Mouse (Mus musculus) embryonic facial prominence, embryonic 13.5 days (tissue): ENCODE results near the gene Nt5dc3. TPM values are rescaled to one million over a fixed set of nuclear protein-coding genes. Genes with fewer than 3 reads are reported as not detected.

Experiments
- ATAC-seq: fragments of 200-750 bp; cut with Nextera tagmentation; 2 replicates; pipeline ENCODE4 v1.8.0; 2017; ENCODE audit warnings: low read depth; ENCODE audit not compliant: insufficient number of reproducible peaks, insufficient read depth, low FRiP score, low TSS enrichment
- H3K27ac ChIP-seq: fragments of 300-500 bp; sonication (generic); 2 replicates; pipeline ENCODE4 v1.5.1; 2015; ENCODE audit warnings: moderate library complexity, mild to moderate bottlenecking, inconsistent platforms
- H3K27me3 ChIP-seq: fragments of 300-500 bp; sonication (generic); 2 replicates; pipeline ENCODE4 v1.6.1; 2015; ENCODE audit warnings: mild to moderate bottlenecking, inconsistent platforms
- H3K36me3 ChIP-seq: fragments of 300-500 bp; sonication (generic); 2 replicates; pipeline ENCODE4 v1.6.1; 2015; ENCODE audit warnings: mild to moderate bottlenecking, inconsistent platforms
- H3K4me1 ChIP-seq: fragments of 300-500 bp; sonication (generic); 2 replicates; pipeline ENCODE4 v1.6.1; 2015; ENCODE audit warnings: inconsistent platforms
- H3K4me2 ChIP-seq: fragments of 300-500 bp; sonication (generic); 2 replicates; pipeline ENCODE4 v1.6.1; 2015; ENCODE audit warnings: moderate library complexity, mild to moderate bottlenecking, inconsistent platforms
- H3K4me3 ChIP-seq: fragments of 300-500 bp; sonication (generic); 2 replicates; pipeline ENCODE4 v1.5.1; 2015; ENCODE audit warnings: mild to moderate bottlenecking, inconsistent platforms
- H3K9ac ChIP-seq: fragments of 300-500 bp; sonication (generic); 2 replicates; pipeline ENCODE4 v1.6.1; 2015; ENCODE audit warnings: mild to moderate bottlenecking, inconsistent platforms
- H3K9me3 ChIP-seq: fragments of 300-500 bp; sonication (generic); 2 replicates; pipeline ENCODE4 v1.6.1; 2016; ENCODE audit warnings: inconsistent platforms
- WGBS: fragments of 180-500 bp; shearing (Covaris S2); methylation state at CpG from one replicate; pipeline ENCODE4 v1.1.7; 2015; ENCODE audit warnings: mixed read lengths; 5-methylcytosine and 5-hydroxymethylcytosine counted together
- polyA plus RNA-seq: library from polyadenylated mRNA; unstranded; fragments of >200 nt; fragmentation: Nextera tagmentation; extraction: Ambion mirVana; gene quantifications from 2 replicates; pipeline ENCODE4 v1.2.1, GENCODE M21; 2015

The Nt5dc3 gene
- polyA plus RNA-seq, 1 experiment from 2014 or later = 1.3 TPM

DNA sequence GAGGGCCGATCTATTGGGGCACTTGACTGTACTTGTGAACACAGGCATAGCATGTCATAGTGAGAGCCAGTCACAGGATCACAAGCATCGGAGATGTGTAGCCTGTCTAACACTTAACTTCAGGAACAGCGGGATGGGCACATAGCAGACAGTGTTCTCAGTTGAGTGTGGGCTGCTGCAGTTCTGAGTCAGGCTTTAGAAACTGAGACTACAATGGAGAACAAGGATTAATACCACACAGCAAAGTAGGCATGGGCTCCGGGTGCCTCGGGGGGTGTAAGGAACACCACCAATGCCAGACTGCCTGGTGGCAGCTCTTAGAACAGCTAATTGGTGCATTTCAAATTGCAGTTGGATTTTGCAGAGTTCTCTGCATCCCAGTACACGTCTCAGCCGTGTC is 42.2 kb downstream of the Nt5dc3 start:
- H3K4me3 ChIP-seq = no peak overlapping the region
- H3K9me3 ChIP-seq = no peaks in the 10 kb centered on the region
- no peak overlapping the region for H3K27ac ChIP-seq
- no peaks in the 10 kb centered on the region for H3K27me3 ChIP-seq
- H3K36me3 ChIP-seq = no peaks in the 10 kb centered on the region
- H3K9ac ChIP-seq = no peak overlapping the region
- ATAC-seq = no peak
- WGBS = 85% methylated on average over 7 of the region's 7 CpGs
- no peak overlapping the region for H3K4me2 ChIP-seq
- H3K4me1 ChIP-seq = peaks cover 21% of the 10 kb centered on the region

- ATAC-seq = no peak
- Histone ChIP-seq H3K27ac (no peak overlapping the region), H3K9me3 (no peaks in the 10 kb centered on the region), H3K4me1 (peaks cover 22% of the 10 kb centered on the region), H3K4me2 (no peak overlapping the region), H3K9ac (no peak overlapping the region), H3K36me3 (peaks cover 6% of the 10 kb centered on the region), H3K27me3 (no peaks in the 10 kb centered on the region), H3K4me3 (no peak overlapping the region)
- WGBS = 68% methylated on average over 6 of the region's 6 CpGs
Measured at GRCm38 (mm10) chr10:86824093-86824492, 45.3 kb downstream of the Nt5dc3 start.

GRCm38 (mm10) chr10:86824871-86825270 is 46.1 kb downstream of the Nt5dc3 start:
- Histone ChIP-seq H3K4me1 (peaks cover 15% of the 10 kb centered on the region), H3K4me3 (no peak overlapping the region), H3K4me2 (no peak overlapping the region), H3K9me3 (no peaks in the 10 kb centered on the region), H3K36me3 (peaks cover 12% of the 10 kb centered on the region), H3K27me3 (no peaks in the 10 kb centered on the region), H3K9ac (no peak overlapping the region), H3K27ac (no peak overlapping the region)
- ATAC-seq = no peak
- 33% methylated on average over 14 of the region's 14 CpGs for WGBS

DNA sequence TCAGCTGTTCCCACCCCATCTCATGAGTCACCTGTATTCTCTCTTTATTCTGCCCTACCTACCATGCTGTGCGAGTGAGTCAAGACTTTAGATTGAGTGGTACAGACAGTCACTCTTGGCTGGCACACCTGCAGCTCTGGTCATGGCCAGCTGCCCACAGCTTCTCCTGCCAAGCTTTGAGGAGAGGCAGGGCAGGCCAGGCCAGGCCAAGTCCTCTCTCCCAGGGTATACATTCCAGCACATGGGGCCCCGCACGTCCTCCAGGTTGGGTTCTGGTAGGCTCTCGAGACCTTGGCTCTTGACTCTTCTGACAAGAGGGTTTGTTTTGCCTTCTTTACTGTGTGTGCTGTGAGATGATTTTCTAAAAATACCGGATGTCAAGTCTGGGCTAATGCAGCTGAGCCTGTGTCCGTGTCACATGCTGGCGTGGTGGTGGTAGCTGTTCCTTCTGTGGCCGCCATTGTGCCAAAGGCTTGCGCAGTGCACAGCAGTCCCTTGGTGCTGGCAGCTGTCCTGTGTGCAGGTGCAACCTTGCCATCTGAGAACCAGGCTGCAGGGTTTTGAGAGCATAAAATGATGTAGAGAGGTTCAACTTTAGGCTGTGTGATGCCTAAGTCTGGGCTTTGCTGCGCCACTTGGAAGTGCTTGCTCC is 47.2 kb downstream of the Nt5dc3 start:
- ATAC-seq = no peak
- Histone ChIP-seq H3K4me1 (peaks cover 8% of the 10 kb centered on the region; the same call in 1 of the 2 replicates), H3K36me3 (peaks cover 12% of the 10 kb centered on the region), H3K9ac (no peak overlapping the region), H3K27me3 (no peaks in the 10 kb centered on the region), H3K4me2 (no peak overlapping the region), H3K27ac (no peak overlapping the region), H3K4me3 (no peak overlapping the region), H3K9me3 (no peaks in the 10 kb centered on the region)
- WGBS = 84% methylated on average over 10 of the region's 10 CpGs

- Histone ChIP-seq H3K36me3 (peaks cover 12% of the 10 kb centered on the region), H3K27me3 (no peaks in the 10 kb centered on the region), H3K4me1 (peaks cover 8% of the 10 kb centered on the region; the same call in 1 of the 2 replicates), H3K4me2 (no peak overlapping the region), H3K4me3 (no peak overlapping the region), H3K27ac (0 out of 2 replicates have a peak overlapping the region, but pooled peaks have one; percentile 11), H3K9me3 (no peaks in the 10 kb centered on the region), H3K9ac (no peak overlapping the region)
- 42% methylated on average over 3 of the region's 3 CpGs for WGBS
- no peak for ATAC-seq
Measured at GRCm38 (mm10) chr10:86826929-86827328, 48.1 kb downstream of the Nt5dc3 start.

DNA sequence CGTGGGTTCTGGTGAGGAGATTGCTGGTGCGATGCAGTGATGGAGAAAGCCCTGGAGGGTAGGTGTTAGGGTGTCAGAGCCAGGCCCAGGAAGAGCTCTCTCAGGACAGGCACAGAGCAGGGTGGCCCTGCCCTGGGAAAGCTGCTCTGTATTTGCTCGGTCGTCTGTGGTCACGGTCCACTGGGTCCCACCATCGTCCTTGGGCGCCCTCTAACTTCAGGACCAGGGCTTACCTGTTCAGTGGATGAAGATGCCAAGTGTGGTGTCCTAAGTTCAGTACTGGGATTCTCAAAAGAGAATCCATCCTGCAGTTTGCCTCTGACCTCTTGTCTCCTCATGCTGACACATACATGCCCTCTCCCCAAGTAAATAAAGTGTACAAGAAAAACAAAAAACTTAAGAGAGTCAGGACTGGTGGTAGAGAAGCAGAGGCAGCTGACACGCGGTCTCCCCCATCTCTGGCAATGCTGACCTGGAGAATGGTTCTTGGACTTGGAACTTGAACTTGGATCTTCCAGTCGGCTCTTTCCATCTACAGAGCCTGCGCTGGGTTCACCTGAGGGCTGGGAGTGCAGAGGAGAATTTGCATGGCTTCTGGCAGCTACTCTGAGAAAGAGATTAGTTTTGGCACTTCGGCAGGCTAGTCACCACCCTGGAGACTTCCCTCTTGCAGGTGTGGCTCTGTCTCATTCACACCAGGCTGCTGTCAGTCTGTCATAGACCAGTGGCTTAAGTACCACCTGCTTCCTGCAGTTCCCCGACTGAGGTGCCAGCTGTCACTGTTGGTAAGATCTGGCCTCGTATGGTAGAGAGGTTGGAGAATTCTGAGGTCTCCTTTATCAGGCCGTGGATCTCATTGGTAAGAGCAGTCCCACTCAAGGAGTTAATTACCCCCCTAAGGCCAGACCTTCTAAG is 49.7 kb downstream of the Nt5dc3 start:
- ATAC-seq = no peak
- H3K4me3 ChIP-seq = no peak overlapping the region
- H3K4me1 ChIP-seq = peaks cover 8% of the 10 kb centered on the region; the same call in 1 of the 2 replicates
- no peaks in the 10 kb centered on the region for H3K9me3 ChIP-seq
- H3K4me2 ChIP-seq = no peak overlapping the region
- no peaks in the 10 kb centered on the region for H3K27me3 ChIP-seq
- H3K9ac ChIP-seq = no peak overlapping the region
- 84% methylated on average over 15 of the region's 15 CpGs for WGBS
- H3K36me3 ChIP-seq = peaks cover 12% of the 10 kb centered on the region
- H3K27ac ChIP-seq = no peak overlapping the region

DNA sequence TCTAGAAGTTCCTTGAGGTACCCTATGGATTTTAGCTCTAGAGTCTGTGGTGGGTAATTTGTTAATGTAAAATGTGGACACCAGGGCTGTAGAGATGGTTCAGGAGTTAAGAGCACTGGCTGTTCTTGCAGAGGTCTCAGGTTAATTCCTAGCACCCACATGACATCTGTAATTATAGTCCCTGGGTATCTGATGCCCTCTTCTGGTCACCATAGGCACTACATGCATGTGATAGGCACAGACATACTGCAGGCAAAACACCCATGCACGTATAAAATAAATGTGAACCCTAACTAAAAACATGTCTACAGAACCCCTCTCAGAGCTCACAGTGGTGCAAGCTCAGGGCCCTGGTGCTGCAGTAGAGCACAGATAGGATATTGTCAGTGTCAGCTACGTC is 50.7 kb downstream of the Nt5dc3 start:
- Histone ChIP-seq H3K4me2 (no peak overlapping the region), H3K27me3 (no peaks in the 10 kb centered on the region), H3K27ac (no peak overlapping the region), H3K36me3 (peaks cover 18% of the 10 kb centered on the region), H3K9ac (no peak overlapping the region), H3K4me1 (peaks cover 7% of the 10 kb centered on the region; the same call in 1 of the 2 replicates), H3K9me3 (no peaks in the 10 kb centered on the region), H3K4me3 (no peak overlapping the region)
- 87% methylated on average over 2 of the region's 2 CpGs for WGBS
- ATAC-seq = no peak

DNA sequence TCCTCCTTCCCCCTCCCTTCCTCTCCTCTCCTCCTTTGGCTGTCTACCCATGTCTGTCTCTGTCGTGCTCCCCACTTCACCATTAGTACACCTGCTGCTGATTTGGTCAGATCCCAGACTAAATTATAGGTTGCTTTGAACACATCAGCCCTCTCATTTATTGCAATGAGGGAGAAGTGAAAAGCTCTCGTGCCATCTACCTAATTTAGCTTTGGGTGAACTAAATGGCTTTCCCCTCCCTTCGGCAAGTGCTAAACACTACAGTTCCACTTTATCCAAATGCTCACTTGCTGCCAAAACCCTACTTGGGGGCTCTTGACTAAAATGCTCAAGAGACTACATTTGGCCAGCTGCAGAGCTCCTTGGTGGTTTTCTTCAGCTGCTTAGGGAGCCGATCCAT is 58.0 kb downstream of the Nt5dc3 start:
- Histone ChIP-seq H3K4me2 (no peak overlapping the region), H3K4me3 (no peak overlapping the region), H3K9me3 (no peaks in the 10 kb centered on the region), H3K4me1 (0 out of 2 replicates have a peak, but pooled peaks cover 6% of the 10 kb centered on the region), H3K36me3 (0 out of 2 replicates have a peak, but pooled peaks cover 10% of the 10 kb centered on the region), H3K27me3 (no peaks in the 10 kb centered on the region), H3K27ac (no peak overlapping the region), H3K9ac (no peak overlapping the region)
- ATAC-seq = no peak
- WGBS = 69% methylated on average over 4 of the region's 4 CpGs

DNA sequence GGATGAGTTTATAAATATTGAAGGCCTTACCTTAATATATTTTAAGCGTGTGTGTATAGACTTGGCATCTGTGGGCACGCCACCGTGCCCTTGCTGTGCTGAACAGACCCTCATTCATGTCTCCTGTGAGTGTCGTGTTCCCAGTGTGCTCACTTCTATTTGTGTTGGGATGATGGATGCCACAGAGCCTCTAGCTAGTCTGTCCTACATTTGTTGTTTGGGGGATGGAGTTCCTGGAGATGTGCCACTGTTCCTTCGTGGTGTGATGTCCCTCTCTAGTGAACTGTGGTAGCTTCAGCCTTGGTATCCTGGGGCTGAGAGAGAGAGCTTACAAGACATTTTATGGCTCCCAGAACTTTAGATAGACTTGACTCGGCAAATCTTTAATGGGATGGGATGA is 60.0 kb downstream of the Nt5dc3 start:
- Histone ChIP-seq H3K36me3 (0 out of 2 replicates have a peak, but pooled peaks cover 10% of the 10 kb centered on the region), H3K4me3 (no peak overlapping the region), H3K9me3 (no peaks in the 10 kb centered on the region), H3K27me3 (no peaks in the 10 kb centered on the region), H3K27ac (no peak overlapping the region), H3K9ac (no peak overlapping the region), H3K4me1 (0 out of 2 replicates have a peak, but pooled peaks cover 6% of the 10 kb centered on the region), H3K4me2 (no peak overlapping the region)
- no peak for ATAC-seq
- WGBS = 89% methylated on average over 6 of the region's 6 CpGs

DNA sequence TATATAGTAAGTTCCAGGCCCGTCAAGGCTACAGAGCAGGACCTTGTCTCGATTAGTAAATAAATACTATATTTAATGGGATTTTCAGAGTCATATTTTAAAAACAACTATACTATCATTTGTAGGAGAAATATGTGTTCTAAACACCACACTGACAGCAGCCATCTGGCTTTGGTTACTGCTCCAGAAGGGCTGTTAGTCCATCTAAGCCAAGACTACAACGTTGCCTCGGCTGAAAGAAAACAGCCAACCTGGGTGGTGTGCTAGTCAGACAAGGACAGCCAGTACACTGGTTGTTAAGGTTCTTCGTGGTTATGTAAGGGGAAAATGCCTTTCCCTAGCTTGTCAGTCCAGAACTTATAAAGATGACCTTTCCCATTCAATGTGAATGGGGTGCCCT is 63.9 kb downstream of the Nt5dc3 start:
- no peaks in the 10 kb centered on the region for H3K4me1 ChIP-seq
- H3K27ac ChIP-seq = no peak overlapping the region
- H3K9ac ChIP-seq = no peak overlapping the region
- H3K36me3 ChIP-seq = no peaks in the 10 kb centered on the region
- 56% methylated on average over 5 of the region's 5 CpGs for WGBS
- H3K4me3 ChIP-seq = no peak overlapping the region
- no peaks in the 10 kb centered on the region for H3K9me3 ChIP-seq
- H3K27me3 ChIP-seq = no peaks in the 10 kb centered on the region
- no peak overlapping the region for H3K4me2 ChIP-seq
- no peak for ATAC-seq

GRCm38 (mm10) chr10:86846926-86847467 is 68.2 kb downstream of the Nt5dc3 start:
- Histone ChIP-seq H3K4me3 (no peak overlapping the region), H3K9ac (no peak overlapping the region), H3K9me3 (no peaks in the 10 kb centered on the region), H3K36me3 (no peaks in the 10 kb centered on the region), H3K4me2 (no peak overlapping the region), H3K27me3 (no peaks in the 10 kb centered on the region), H3K27ac (no peak overlapping the region), H3K4me1 (no peaks in the 10 kb centered on the region)
- ATAC-seq = no peak
- 85% methylated on average over 9 of the region's 9 CpGs for WGBS
